Comparison of ENCODE assay signal across 7 mouse cellular contexts in genomic region chr11:4308514-4309450, GRCm38 (mm10). TPM values are rescaled to one million over a fixed set of nuclear protein-coding genes. Genes with fewer than 3 reads are reported as not detected.
A peak's percentile ranks its signal among the peaks of the same experiment; 100 is the strongest.
DNase-seq lines count a peak whose midpoint lies in the region; ATAC-seq lines count a peak whose summit lies in the region.

No protein-coding gene starts in this region.

- 0 out of 2 replicates have a peak, but pooled peaks have one; percentile 22 for ATAC-seq in monocyte, adult 5-6 weeks (replicated peaks; ENCODE audit: insufficient number of reproducible peaks, low FRiP score, low TSS enrichment, poor library complexity, severe bottlenecking)

- DNase-seq in retina, postnatal 1 day, result peak; percentile 32
- no peak for DNase-seq in retina, embryonic 14.5 days (ENCODE audit: low spot score)
- peak; percentile 62 for DNase-seq in embryo, embryonic 9.5 days (ENCODE audit: extremely low spot score)
- peak; percentile 48 for DNase-seq in heart, postnatal 4 days
- DNase-seq in layer of hippocampus, postnatal 10 days (ENCODE audit: low spot score in 2 of 2), result no peak
- no peak for DNase-seq in thymus, postnatal 4 days

RNA-seq across cellular contexts. Expression of gene Lif, which starts 51.4 kb away (rescaled TPM):
- 1 to 10 TPM; 1.8 to 2.0 TPM for total RNA-seq in heart, postnatal 4 days (2021)
- total RNA-seq in monocyte, adult 5-6 weeks (2017), result 0.29 to 1.1 TPM (median 0.32 TPM) in 3 replicates
- total RNA-seq in layer of hippocampus, postnatal 10 days (2021), result under 1 TPM; 0.59 to 0.71 TPM

Comparison
In these comparisons a context has a peak if more than half of its experiments do, and no peak if none do; other contexts are left out.
1. DNase-seq: peak in retina, postnatal 1 day (single experiment), embryo, embryonic 9.5 days (single experiment) and heart, postnatal 4 days (single experiment); none in retina, embryonic 14.5 days (single experiment), layer of hippocampus, postnatal 10 days (0 of 2) and thymus, postnatal 4 days (single experiment).